Mouse (Mus musculus) G1E (cell line): ENCODE data around the gene Slc25a21.

Experiments used
- CTCF ChIP-seq: IDR thresholded peaks from 2 replicates; pipeline ENCODE4 v1.5.1; 2012; ENCODE audit warnings: low read depth, low read length, inconsistent platforms, mixed read lengths
- GATA1 ChIP-seq: IDR thresholded peaks from 2 replicates; pipeline ENCODE4 v1.6.1; 2012; ENCODE audit warnings: borderline replicate concordance, low read length, inconsistent platforms, mixed read lengths
- GATA2 ChIP-seq: IDR thresholded peaks from 2 replicates; pipeline ENCODE4 v1.6.1; 2012; ENCODE audit warnings: low read depth, low read length, inconsistent platforms, borderline replicate concordance
- POLR2AphosphoS5 ChIP-seq: IDR thresholded peaks from 2 replicates; pipeline ENCODE4 v1.6.1; 2012; ENCODE audit warnings: low read depth, low read length, inconsistent platforms; ENCODE audit not compliant: insufficient replicate concordance
- TAL1 ChIP-seq: conservative IDR thresholded peaks from 2 replicates; pipeline ENCODE4 v1.6.1; 2012; ENCODE audit warnings: low read depth, low read length, inconsistent platforms, mixed read lengths

DNA sequence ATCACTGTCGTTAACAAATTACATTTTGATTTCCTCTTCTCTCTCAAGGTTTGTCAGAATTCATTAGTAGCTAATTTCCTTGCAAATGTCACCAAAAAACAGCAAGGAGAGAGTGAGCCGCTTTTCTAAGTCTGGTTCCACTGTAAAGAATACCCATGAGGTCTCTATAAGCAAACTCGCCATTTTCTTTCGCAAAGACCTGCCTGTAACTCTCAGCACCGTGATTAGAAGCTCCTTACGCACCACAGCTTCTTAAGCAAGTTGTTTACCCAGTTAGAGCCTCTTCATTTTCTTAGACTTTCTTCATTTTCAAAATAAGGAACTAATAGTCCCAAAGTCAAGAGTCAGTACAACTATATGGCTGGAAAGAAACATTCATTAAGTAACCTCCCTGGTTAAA is 496.3 kb downstream of the Slc25a21 start:
- TF ChIP-seq CTCF (no peak), TAL1 (no peak), GATA1 (no peak), POLR2AphosphoS5 (no peak), GATA2 (no peak)
